Mouse (Mus musculus) activated CD4-positive, CD25-positive, alpha-beta regulatory T cell, adult 4 months (primary cell): ENCODE results near the gene Amt. TPM values are rescaled to one million over a fixed set of nuclear protein-coding genes. Genes with fewer than 3 reads are reported as not detected.
"Not testable (repeated sequence)": the region's sequence is repeated elsewhere in the genome, so short reads cannot be mapped to it uniquely, and the experiment has no call there.

ENCODE experiments used
- ATAC-seq: one replicate; pipeline ENCODE4 v1.8.0; 2017
- polyA plus RNA-seq, 2 experiments: library from polyadenylated mRNA; unstranded; fragments of 100-300 nt; shearing (Covaris generic); gene quantifications; one replicate each; pipeline ENCODE4 v1.2.1; 2017

The Amt gene
- polyA plus RNA-seq, 2 experiments from 2014 or later = 0.29 to 0.58 TPM

DNA sequence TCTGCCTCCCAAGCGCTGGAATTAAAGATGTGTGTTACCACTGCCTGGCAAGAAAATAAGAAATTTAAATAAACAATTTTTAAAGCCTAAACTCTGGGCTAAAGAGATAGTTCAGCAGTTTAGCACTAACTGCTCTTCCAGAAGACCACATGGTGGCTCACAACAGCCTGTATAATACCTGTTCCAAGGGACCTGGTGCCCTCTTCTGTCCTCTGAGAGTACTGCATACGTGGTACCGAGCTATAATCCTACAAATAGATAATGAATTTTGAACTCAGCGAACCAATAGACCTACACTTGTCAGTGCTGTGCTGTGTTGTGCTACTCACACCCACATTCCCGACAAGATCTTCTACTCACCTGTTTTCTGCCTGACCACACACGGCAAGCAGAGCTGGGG lies 12.2 kb upstream of the Amt start:
- ATAC-seq = peak; percentile 88

- ATAC-seq = not testable (repeated sequence)
Observed at GRCm38 (mm10) chr9:108287526-108288238, 9.0 kb upstream of the Amt start.

GRCm38 (mm10) chr9:108289347-108289746 lies 7.3 kb upstream of the Amt start:
- no peak for ATAC-seq

GRCm38 (mm10) chr9:108290016-108290750 lies 6.5 kb upstream of the Amt start, which contains the start of gene Nicn1:
Gene Nicn1, plus strand, starts transcription at chr9:108290429.
- peak; percentile 100 for ATAC-seq

DNA sequence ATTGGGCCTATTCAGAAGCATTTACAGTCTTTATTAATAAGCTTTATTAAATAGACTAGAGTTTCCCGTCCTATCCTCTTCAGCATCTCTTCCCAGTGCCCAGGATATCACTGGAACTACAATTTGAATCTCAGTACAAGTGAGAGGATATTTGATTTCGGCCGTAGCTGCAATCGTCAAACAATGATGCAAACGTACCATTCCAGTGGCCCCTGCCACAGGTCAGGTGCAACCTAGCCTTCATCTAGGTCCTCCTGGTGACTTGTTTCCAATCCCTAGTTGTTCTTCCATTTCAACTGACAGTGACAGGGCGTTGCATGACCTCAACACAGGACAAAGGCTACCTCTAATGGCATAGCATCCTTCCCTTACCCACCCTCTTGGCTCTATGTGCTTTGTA lies 5.9 kb upstream of the Amt start:
- ATAC-seq = no peak

- no peak for ATAC-seq
Observed at GRCm38 (mm10) chr9:108301853-108302252, 5.2 kb downstream of the Amt start.

- ATAC-seq = no peak
Observed at GRCm38 (mm10) chr9:108304716-108305115, 8.1 kb downstream of the Amt start.

DNA sequence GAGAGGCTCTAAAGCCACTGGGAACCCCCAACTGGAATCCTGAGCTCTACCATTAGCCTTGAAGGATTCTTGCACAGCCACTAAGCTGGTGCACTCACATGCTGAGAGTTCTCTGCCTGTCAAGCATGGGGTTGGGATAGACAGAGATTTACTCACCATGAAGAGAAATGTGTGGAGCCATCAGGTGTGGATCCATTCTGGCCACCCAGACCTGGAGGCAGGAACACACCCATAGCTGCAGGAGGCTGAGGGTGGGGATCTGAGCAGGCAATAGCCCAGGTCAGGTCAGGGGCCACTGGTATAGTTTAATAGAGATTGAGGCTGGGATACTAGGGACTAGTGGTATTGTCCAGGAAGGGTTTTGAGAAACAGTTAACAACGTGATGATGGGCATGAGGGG lies 8.5 kb downstream of the Amt start:
- ATAC-seq = no peak

- peak; percentile 95 for ATAC-seq
Observed at GRCm38 (mm10) chr9:108305629-108306520, 9.2 kb downstream of the Amt start, which contains the start of the genes Rhoa and Tcta. Gene Rhoa, plus strand, starts transcription at chr9:108306129. Gene Tcta, minus strand, starts transcription at chr9:108306160.

DNA sequence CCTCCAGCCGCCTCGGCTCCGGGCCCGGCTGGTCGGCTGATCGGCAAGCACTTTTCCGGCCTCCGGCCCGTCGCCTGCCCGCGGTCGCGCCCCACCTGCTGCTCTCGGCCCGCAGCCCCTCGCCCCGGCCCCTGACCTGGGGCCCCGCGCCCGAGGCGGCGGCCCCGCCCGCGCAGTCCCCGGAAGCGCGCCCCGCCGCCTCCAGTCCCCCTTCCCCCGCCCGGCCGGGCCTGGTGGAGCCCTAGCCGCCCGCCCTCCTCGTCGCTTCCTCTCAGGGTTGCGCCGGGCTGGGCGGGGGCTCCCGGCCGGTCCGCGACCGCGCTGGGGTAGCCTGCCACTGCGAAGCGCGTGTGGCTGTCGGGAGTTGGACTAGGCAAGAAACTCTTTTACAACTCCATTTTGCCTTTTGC lies 9.9 kb downstream of the Amt start:
- ATAC-seq = peak; percentile 53

- ATAC-seq = no peak
Observed at GRCm38 (mm10) chr9:108307021-108307807, 10.6 kb downstream of the Amt start.

DNA sequence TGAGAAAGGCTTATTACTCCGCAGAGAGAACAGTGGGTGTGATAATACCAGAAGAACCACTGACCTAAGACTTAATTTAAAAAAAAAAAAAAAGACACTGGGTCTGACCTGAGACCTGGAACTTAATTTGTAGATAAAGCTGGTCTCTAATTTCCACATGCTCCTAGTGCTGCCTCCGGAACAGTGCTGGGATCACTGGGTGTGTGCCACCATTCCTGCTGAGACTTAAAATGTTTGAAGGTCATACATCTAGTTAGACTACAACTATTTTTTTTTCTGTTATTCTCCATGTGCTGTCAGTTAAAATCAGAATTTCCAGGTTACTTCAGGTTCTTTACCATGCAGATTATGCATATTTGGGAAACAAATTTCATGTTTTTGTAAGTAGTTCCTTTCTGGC lies 11.5 kb downstream of the Amt start:
- ATAC-seq = no peak

DNA sequence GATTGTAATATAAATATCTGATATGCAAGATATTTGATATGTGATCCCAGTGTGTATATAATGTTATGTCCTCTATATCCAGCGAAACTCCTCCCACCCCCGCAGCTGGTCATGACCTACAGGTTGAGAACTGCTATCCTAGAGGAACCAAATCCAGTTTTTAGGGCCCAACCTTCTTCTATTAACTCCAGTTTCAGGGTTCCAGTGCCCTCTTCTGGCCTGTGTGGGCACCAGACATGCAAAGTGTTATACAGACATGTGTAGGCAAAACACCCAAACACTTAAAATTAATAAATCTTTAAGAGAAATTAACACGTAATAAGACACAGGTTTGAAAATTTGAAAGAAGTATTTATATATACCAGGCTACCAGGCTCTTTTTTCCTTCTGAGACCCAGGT lies 20.9 kb downstream of the Amt start:
- no peak for ATAC-seq

DNA sequence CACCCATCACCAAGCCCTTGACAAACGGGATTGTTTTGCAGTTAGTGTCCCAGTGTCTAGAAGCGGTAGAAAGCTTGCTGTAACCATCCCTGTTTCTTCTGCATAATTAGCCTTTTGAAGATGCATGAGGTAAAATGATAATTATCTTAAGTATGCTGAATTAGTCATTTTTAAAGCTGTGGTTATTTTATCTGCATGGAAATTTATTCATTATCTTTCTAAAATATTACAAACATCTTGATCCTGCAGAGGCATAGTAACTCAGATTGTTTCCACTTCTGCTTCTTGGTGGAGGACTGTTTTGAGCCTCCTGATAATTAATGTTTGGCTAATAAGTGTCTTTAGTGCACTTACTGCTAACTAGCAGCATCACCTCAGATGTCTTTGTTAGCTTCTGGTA lies 21.8 kb downstream of the Amt start:
- no peak for ATAC-seq

DNA sequence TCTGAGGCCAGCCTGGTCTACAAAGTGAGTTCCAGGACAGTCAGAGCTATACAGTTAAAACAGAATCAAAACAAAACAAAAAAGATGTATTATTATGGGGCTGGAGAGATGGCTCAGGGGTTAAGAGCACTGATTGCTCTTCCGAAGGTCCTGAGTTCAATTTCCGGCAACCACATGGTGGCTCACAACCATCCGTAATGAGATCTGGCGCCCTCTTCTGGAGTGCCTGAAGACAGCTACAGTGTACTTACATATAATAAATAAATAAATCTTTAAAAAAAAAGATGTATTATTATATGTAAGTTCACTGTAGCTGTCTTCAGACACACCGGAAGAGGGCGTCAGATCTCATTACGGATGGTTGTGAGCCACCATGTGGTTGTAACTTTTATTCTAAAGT lies 25.4 kb downstream of the Amt start:
- ATAC-seq = not testable (repeated sequence)

- ATAC-seq = no peak
Observed at GRCm38 (mm10) chr9:108324784-108325183, 28.1 kb downstream of the Amt start.

GRCm38 (mm10) chr9:108325811-108326210 lies 29.2 kb downstream of the Amt start:
- ATAC-seq = no peak

DNA sequence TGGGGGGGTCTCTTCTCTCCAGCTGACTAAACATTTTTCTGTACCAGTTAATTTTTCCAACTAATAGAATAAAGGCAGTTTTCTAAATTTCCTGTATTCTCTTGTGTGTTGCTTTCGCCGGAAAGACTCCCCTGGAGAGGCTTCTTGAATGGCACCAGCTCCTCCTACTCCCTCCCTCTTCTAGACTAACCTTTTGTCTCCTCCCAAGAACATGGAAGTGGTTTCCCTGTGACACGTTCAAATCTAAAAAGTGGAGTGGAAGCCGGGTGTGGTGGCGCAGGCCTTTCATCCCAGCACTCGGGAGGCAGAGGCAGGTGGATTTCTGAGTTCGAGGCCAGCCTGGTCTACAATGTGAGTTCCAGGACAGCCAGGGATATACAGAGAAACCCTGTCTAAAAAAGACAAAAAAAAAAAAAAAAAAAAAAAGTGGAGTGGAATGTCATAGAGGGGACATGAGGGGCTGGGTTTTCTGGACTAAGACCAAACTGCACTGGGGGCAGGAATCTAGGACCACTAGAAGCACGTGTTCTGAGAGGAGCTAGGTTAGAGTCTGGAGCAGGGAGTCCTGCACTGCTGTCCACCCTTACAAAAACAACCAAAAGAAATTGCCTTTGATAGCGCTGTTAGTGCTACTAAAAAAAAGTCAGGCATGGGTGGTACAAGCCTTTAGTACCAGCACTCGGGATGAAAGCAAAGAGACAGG lies 41.3 kb downstream of the Amt start:
- ATAC-seq = no peak

GRCm38 (mm10) chr9:108338551-108338885 lies 41.9 kb downstream of the Amt start:
- ATAC-seq = no peak

- peak; percentile 95 for ATAC-seq
Observed at GRCm38 (mm10) chr9:108338886-108339781, 42.5 kb downstream of the Amt start, which contains the start of gene Gpx1. Gene Gpx1, plus strand, starts transcription at chr9:108338903.
